ENCODE assay signal across 8 mouse cellular contexts in genomic region chr1:131053239-131053638, GRCm38 (mm10). TPM values are rescaled to one million over a fixed set of nuclear protein-coding genes. Genes with fewer than 3 reads are reported as not detected.
DNase-seq lines count a peak whose midpoint lies in the region; ATAC-seq lines count a peak whose summit lies in the region.

No protein-coding gene starts in this region.

- H3K4me1 ChIP-seq in embryonic facial prominence, embryonic 11.5 days (ENCODE audit: control insufficient read depth, insufficient read depth, low read length): no peaks in the 10 kb centered on the region
- peaks cover 24% of the 10 kb centered on the region for H3K4me1 ChIP-seq in heart, embryonic 12.5 days (replicated peaks)
- H3K4me1 ChIP-seq in limb, embryonic 12.5 days (replicated peaks): 0 out of 2 replicates have a peak, but pooled peaks cover 15% of the 10 kb centered on the region
- H3K4me1 ChIP-seq in midbrain, embryonic 13.5 days (replicated peaks): peaks cover 28% of the 10 kb centered on the region
- peaks cover 7% of the 10 kb centered on the region; the same call in 1 of the 2 replicates for H3K4me1 ChIP-seq in stomach, embryonic 14.5 days (ENCODE audit: control insufficient read depth, insufficient read depth, low read length)

- no peaks in the 10 kb centered on the region for H3K27me3 ChIP-seq in embryonic facial prominence, embryonic 11.5 days (ENCODE audit: control insufficient read depth, insufficient read depth, low read length)
- H3K27me3 ChIP-seq in heart, embryonic 12.5 days (replicated peaks): no peaks in the 10 kb centered on the region
- no peaks in the 10 kb centered on the region for H3K27me3 ChIP-seq in limb, embryonic 12.5 days
- no peaks in the 10 kb centered on the region for H3K27me3 ChIP-seq in midbrain, embryonic 13.5 days
- H3K27me3 ChIP-seq in stomach, embryonic 14.5 days (ENCODE audit: control insufficient read depth, insufficient read depth, low read length): no peaks in the 10 kb centered on the region

- no peaks in the 10 kb centered on the region for H3K9me3 ChIP-seq in embryonic facial prominence, embryonic 11.5 days (replicated peaks; ENCODE audit: control insufficient read depth, low read length)
- H3K9me3 ChIP-seq in heart, embryonic 12.5 days (replicated peaks): no peaks in the 10 kb centered on the region
- H3K9me3 ChIP-seq in limb, embryonic 12.5 days: no peaks in the 10 kb centered on the region
- no peaks in the 10 kb centered on the region for H3K9me3 ChIP-seq in midbrain, embryonic 13.5 days
- no peaks in the 10 kb centered on the region for H3K9me3 ChIP-seq in stomach, embryonic 14.5 days (ENCODE audit: control insufficient read depth, low read depth, low read length)

- peak; percentile 89 for DNase-seq in 416B (ENCODE audit: low read depth)
- peak; percentile 71 for DNase-seq in adrenal gland, postnatal 14 days
- peak; percentile 88 for DNase-seq in embryonic facial prominence, embryonic 11.5 days (ENCODE audit: low spot score)
- peak; percentile 82 for DNase-seq in kidney, adult 9 months

- H3K4me3 ChIP-seq in embryonic facial prominence, embryonic 11.5 days (ENCODE audit: low read depth, low read length): no peak overlapping the region
- H3K4me3 ChIP-seq in heart, embryonic 12.5 days: no peak overlapping the region
- H3K4me3 ChIP-seq in limb, embryonic 12.5 days (replicated peaks): no peak overlapping the region
- H3K4me3 ChIP-seq in midbrain, embryonic 13.5 days (replicated peaks): no peak overlapping the region
- H3K4me3 ChIP-seq in stomach, embryonic 14.5 days (ENCODE audit: low read depth, low read length): no peak overlapping the region

- no peak overlapping the region for H3K4me2 ChIP-seq in embryonic facial prominence, embryonic 11.5 days (ENCODE audit: low read depth, low read length)
- no peak overlapping the region for H3K4me2 ChIP-seq in heart, embryonic 12.5 days
- H3K4me2 ChIP-seq in limb, embryonic 12.5 days: no peak overlapping the region
- no peak overlapping the region for H3K4me2 ChIP-seq in midbrain, embryonic 13.5 days (replicated peaks)
- no peak overlapping the region for H3K4me2 ChIP-seq in stomach, embryonic 14.5 days (replicated peaks; ENCODE audit: low read depth, low read length)

- no peak overlapping the region for H3K9ac ChIP-seq in embryonic facial prominence, embryonic 11.5 days (replicated peaks; ENCODE audit: low read length)
- H3K9ac ChIP-seq in heart, embryonic 12.5 days: no peak overlapping the region
- H3K9ac ChIP-seq in limb, embryonic 12.5 days (replicated peaks): no peak overlapping the region
- H3K9ac ChIP-seq in midbrain, embryonic 13.5 days (replicated peaks): no peak overlapping the region
- H3K9ac ChIP-seq in stomach, embryonic 14.5 days (replicated peaks; ENCODE audit: low read depth, low read length): no peak overlapping the region

- 6% methylated on average over 8 of the region's 8 CpGs for WGBS in embryonic facial prominence, embryonic 11.5 days
- 8% methylated on average over 8 of the region's 8 CpGs for WGBS in heart, embryonic 12.5 days
- WGBS in limb, embryonic 12.5 days: 12% methylated on average over 8 of the region's 8 CpGs
- WGBS in midbrain, embryonic 13.5 days: 7% methylated on average over 8 of the region's 8 CpGs
- 6% methylated on average over 8 of the region's 8 CpGs for WGBS in stomach, embryonic 14.5 days

- H3K36me3 ChIP-seq in embryonic facial prominence, embryonic 11.5 days (replicated peaks; ENCODE audit: control insufficient read depth, insufficient read depth, low read depth, low read length): peaks cover 8% of the 10 kb centered on the region
- H3K36me3 ChIP-seq in heart, embryonic 12.5 days: peaks cover 60% of the 10 kb centered on the region
- H3K36me3 ChIP-seq in limb, embryonic 12.5 days: peaks cover 61% of the 10 kb centered on the region
- peaks cover 45% of the 10 kb centered on the region for H3K36me3 ChIP-seq in midbrain, embryonic 13.5 days
- peaks cover 46% of the 10 kb centered on the region for H3K36me3 ChIP-seq in stomach, embryonic 14.5 days (ENCODE audit: control insufficient read depth, insufficient read depth, low read length)

- H3K27ac ChIP-seq in embryonic facial prominence, embryonic 11.5 days (replicated peaks; ENCODE audit: low read depth, low read length): no peak overlapping the region
- 0 out of 2 replicates have a peak overlapping the region, but pooled peaks have one; percentile 3 for H3K27ac ChIP-seq in heart, embryonic 12.5 days (ENCODE audit: poor library complexity, severe bottlenecking)
- peak overlapping the region; percentile 17; the same call in 1 of the 2 replicates for H3K27ac ChIP-seq in limb, embryonic 12.5 days
- H3K27ac ChIP-seq in midbrain, embryonic 13.5 days: peak overlapping the region; percentile 40
- no peak overlapping the region for H3K27ac ChIP-seq in stomach, embryonic 14.5 days (ENCODE audit: low read length)

- ATAC-seq in embryonic facial prominence, embryonic 11.5 days (replicated peaks; ENCODE audit: insufficient number of reproducible peaks, low FRiP score, low TSS enrichment, low read depth): peak; percentile 77
- peak; percentile 54; the same call in 1 of the 2 replicates for ATAC-seq in heart, embryonic 12.5 days (ENCODE audit: insufficient number of reproducible peaks, low FRiP score)
- ATAC-seq in limb, embryonic 12.5 days (ENCODE audit: insufficient number of reproducible peaks, insufficient read depth, low FRiP score, low TSS enrichment, low read depth): no peak; the same call in 1 of the 2 replicates
- ATAC-seq in midbrain, embryonic 13.5 days: peak; percentile 84
- 0 out of 2 replicates have a peak, but pooled peaks have one; percentile 42 for ATAC-seq in stomach, embryonic 14.5 days (ENCODE audit: insufficient number of reproducible peaks, insufficient read depth, low FRiP score, low read depth)

RNA-seq across cellular contexts. Expression of gene Il10, which starts 33.6 kb away (rescaled TPM):
- total RNA-seq in adrenal gland, postnatal 14 days (2021): 0.38 TPM in 1 of 2 replicates, not detected in the other
- not detected in 2 replicates for polyA plus RNA-seq in embryonic facial prominence, embryonic 11.5 days (2014; fragmentation: Nextera tagmentation; extraction: Ambion mirVana)
- polyA plus RNA-seq in heart, embryonic 12.5 days (2016; fragmentation: Nextera tagmentation; extraction: Ambion mirVana): not detected in 2 replicates
- 0.15 TPM in 1 of 2 replicates, not detected in the other for polyA plus RNA-seq in limb, embryonic 12.5 days (2016; fragmentation: Nextera tagmentation; extraction: Ambion mirVana)
- not detected in 2 replicates for polyA plus RNA-seq in midbrain, embryonic 13.5 days (2015; fragmentation: Nextera tagmentation; extraction: Ambion mirVana)
- polyA plus RNA-seq in stomach, embryonic 14.5 days (2014; fragmentation: Nextera tagmentation; extraction: Ambion mirVana): 0.20 and 0.38 TPM in 2 replicates

RNA-seq across cellular contexts. Expression of gene Mapkapk2, which starts 44.4 kb away (rescaled TPM):
- total RNA-seq in adrenal gland, postnatal 14 days (2021): 159 and 180 TPM in 2 replicates
- polyA plus RNA-seq in embryonic facial prominence, embryonic 11.5 days (2014; fragmentation: Nextera tagmentation; extraction: Ambion mirVana): 44.7 and 45.7 TPM in 2 replicates
- 89.1 and 93.0 TPM in 2 replicates for polyA plus RNA-seq in heart, embryonic 12.5 days (2016; fragmentation: Nextera tagmentation; extraction: Ambion mirVana)
- polyA plus RNA-seq in limb, embryonic 12.5 days (2016; fragmentation: Nextera tagmentation; extraction: Ambion mirVana): 56.3 and 58.9 TPM in 2 replicates
- 29.0 and 36.3 TPM in 2 replicates for polyA plus RNA-seq in midbrain, embryonic 13.5 days (2015; fragmentation: Nextera tagmentation; extraction: Ambion mirVana)
- polyA plus RNA-seq in stomach, embryonic 14.5 days (2014; fragmentation: Nextera tagmentation; extraction: Ambion mirVana): 56.5 and 68.4 TPM in 2 replicates

Comparison
In these comparisons a context has a peak if more than half of its experiments do, and no peak if none do; other contexts are left out.
1. H3K27ac ChIP-seq: peak in heart, embryonic 12.5 days (single experiment), limb, embryonic 12.5 days (single experiment) and midbrain, embryonic 13.5 days (single experiment); none in embryonic facial prominence, embryonic 11.5 days (single experiment) and stomach, embryonic 14.5 days (single experiment).
2. Peak in every context shown above with its lines, with median percentiles within 50 percentile points of each other: DNase-seq.